Mouse (Mus musculus) heart, embryonic 12.5 days (tissue): Measurements from ENCODE around the gene Abcb5. TPM values are rescaled to one million over a fixed set of nuclear protein-coding genes. Genes with fewer than 3 reads are reported as not detected.
A peak's percentile ranks its signal among the peaks of the same experiment; 100 is the strongest.

ENCODE experiments used
- ATAC-seq: fragments of 200-750 bp; cut with Nextera tagmentation; 2 replicates; pipeline ENCODE4 v1.8.0; 2017; ENCODE audit warnings: moderate TSS enrichment, moderate library complexity; ENCODE audit not compliant: insufficient number of reproducible peaks, low FRiP score
- H3K27ac ChIP-seq: fragments of 300-500 bp; sonication (generic); 2 replicates; pipeline ENCODE4 v1.5.1; 2016; ENCODE audit warnings: mild to moderate bottlenecking, moderate library complexity; ENCODE audit not compliant: poor library complexity, severe bottlenecking
- H3K27me3 ChIP-seq: fragments of 300-500 bp; sonication (generic); replicated peaks from 2 replicates; pipeline ENCODE4 v1.6.1; 2016; ENCODE audit warnings: mild to moderate bottlenecking, moderate library complexity
- H3K36me3 ChIP-seq: fragments of 300-500 bp; sonication (generic); 2 replicates; pipeline ENCODE4 v1.6.1; 2016; ENCODE audit warnings: mild to moderate bottlenecking, moderate library complexity
- H3K4me1 ChIP-seq: fragments of 300-500 bp; sonication (generic); replicated peaks from 2 replicates; pipeline ENCODE4 v1.6.1; 2016; ENCODE audit warnings: mild to moderate bottlenecking
- H3K4me2 ChIP-seq: fragments of 300-500 bp; sonication (generic); 2 replicates; pipeline ENCODE4 v1.6.1; 2016; ENCODE audit warnings: mild to moderate bottlenecking, moderate library complexity
- H3K4me3 ChIP-seq: fragments of 300-500 bp; sonication (generic); 2 replicates; pipeline ENCODE4 v1.5.1; 2016; ENCODE audit warnings: mild to moderate bottlenecking
- H3K9ac ChIP-seq: fragments of 300-500 bp; sonication (generic); 2 replicates; pipeline ENCODE4 v1.6.1; 2016; ENCODE audit warnings: mild to moderate bottlenecking, moderate library complexity
- H3K9me3 ChIP-seq: fragments of 300-500 bp; sonication (generic); replicated peaks from 2 replicates; pipeline ENCODE4 v1.6.1; 2016; ENCODE audit warnings: mild to moderate bottlenecking, moderate library complexity
- WGBS: fragments of 180-500 bp; shearing (Covaris S2); methylation state at CpG from one replicate; pipeline ENCODE4 v1.1.7; 2016; 5-methylcytosine and 5-hydroxymethylcytosine counted together
- polyA plus RNA-seq: library from polyadenylated mRNA; unstranded; fragments of >200 nt; fragmentation: Nextera tagmentation; extraction: Ambion mirVana; gene quantifications from 2 replicates; pipeline ENCODE4 v1.2.1, GENCODE M21; 2016

Gene Abcb5
- polyA plus RNA-seq, 1 experiment from 2014 or later, result not detected

GRCm38 (mm10) chr12:118882790-118883189, 83.4 kb downstream of the Abcb5 start:
- H3K4me1 ChIP-seq, result no peaks in the 10 kb centered on the region
- H3K4me3 ChIP-seq, result no peak overlapping the region
- no peak for ATAC-seq

GRCm38 (mm10) chr12:118872673-118873072, 93.5 kb downstream of the Abcb5 start:
- no peaks in the 10 kb centered on the region for H3K36me3 ChIP-seq
- H3K4me2 ChIP-seq, result no peak overlapping the region
- no peaks in the 10 kb centered on the region for H3K27me3 ChIP-seq
- H3K27ac ChIP-seq, result no peak overlapping the region
- no peaks in the 10 kb centered on the region for H3K4me1 ChIP-seq
- H3K4me3 ChIP-seq, result no peak overlapping the region
- ATAC-seq, result no peak
- H3K9me3 ChIP-seq, result no peaks in the 10 kb centered on the region
- WGBS, result 31% methylated on average over 8 of the region's 8 CpGs
- H3K9ac ChIP-seq, result no peak overlapping the region

More at GRCm38 (mm10) chr12:118882790-118883189, 83.4 kb downstream of the Abcb5 start:
- H3K27ac ChIP-seq, result no peak overlapping the region
- H3K4me2 ChIP-seq, result no peak overlapping the region
- no peaks in the 10 kb centered on the region for H3K36me3 ChIP-seq
- no peaks in the 10 kb centered on the region for H3K9me3 ChIP-seq
- no peak overlapping the region for H3K9ac ChIP-seq
- H3K27me3 ChIP-seq, result no peaks in the 10 kb centered on the region

- Histone ChIP-seq H3K4me2 (no peak overlapping the region), H3K9me3 (no peaks in the 10 kb centered on the region), H3K4me1 (0 out of 2 replicates have a peak, but pooled peaks cover 3% of the 10 kb centered on the region), H3K9ac (no peak overlapping the region), H3K27me3 (peaks cover 27% of the 10 kb centered on the region), H3K4me3 (no peak overlapping the region), H3K36me3 (no peaks in the 10 kb centered on the region), H3K27ac (no peak overlapping the region)
- WGBS, result 1% methylated on average over 7 of the region's 7 CpGs
- no peak for ATAC-seq
Observed at GRCm38 (mm10) chr12:118856151-118856550, 110.1 kb downstream of the Abcb5 start.

- 0 out of 2 replicates have a peak, but pooled peaks cover 3% of the 10 kb centered on the region for H3K4me1 ChIP-seq
- H3K27ac ChIP-seq, result no peak overlapping the region
- WGBS, result under 1% methylated on average over 34 of the region's 34 CpGs
- no peaks in the 10 kb centered on the region for H3K9me3 ChIP-seq
- peak overlapping the region; percentile 61 for H3K4me3 ChIP-seq
- peak overlapping the region; percentile 57; the same call in 1 of the 2 replicates for H3K9ac ChIP-seq
- peak; percentile 89 for ATAC-seq
- no peaks in the 10 kb centered on the region for H3K36me3 ChIP-seq
- H3K27me3 ChIP-seq, result peaks cover 30% of the 10 kb centered on the region
- peak overlapping the region; percentile 90 for H3K4me2 ChIP-seq
Observed at GRCm38 (mm10) chr12:118854831-118855453, 111.3 kb downstream of the Abcb5 start.

- under 1% methylated on average over 10 of the region's 10 CpGs for WGBS
- 0 out of 2 replicates have a peak overlapping the region, but pooled peaks have one; percentile 57 for H3K9ac ChIP-seq
Observed at GRCm38 (mm10) chr12:118854401-118854800, 111.8 kb downstream of the Abcb5 start.

GRCm38 (mm10) chr12:118853331-118853730, 112.9 kb downstream of the Abcb5 start:
- 6% methylated on average over 3 of the region's 3 CpGs for WGBS
- Histone ChIP-seq H3K9me3 (no peaks in the 10 kb centered on the region), H3K36me3 (no peaks in the 10 kb centered on the region), H3K4me3 (no peak overlapping the region), H3K27ac (no peak overlapping the region), H3K27me3 (peaks cover 43% of the 10 kb centered on the region), H3K4me1 (peaks cover 15% of the 10 kb centered on the region), H3K9ac (no peak overlapping the region), H3K4me2 (no peak overlapping the region)
- no peak for ATAC-seq

More at GRCm38 (mm10) chr12:118854401-118854800, 111.8 kb downstream of the Abcb5 start:
- peaks cover 34% of the 10 kb centered on the region for H3K27me3 ChIP-seq
- H3K36me3 ChIP-seq, result no peaks in the 10 kb centered on the region
- peak overlapping the region; percentile 90 for H3K4me2 ChIP-seq
- peak; percentile 4; the same call in 1 of the 2 replicates for ATAC-seq
- H3K4me3 ChIP-seq, result peak overlapping the region; percentile 61
- H3K9me3 ChIP-seq, result no peaks in the 10 kb centered on the region
- no peak overlapping the region for H3K27ac ChIP-seq
- H3K4me1 ChIP-seq, result peaks cover 5% of the 10 kb centered on the region

- Histone ChIP-seq H3K36me3 (no peaks in the 10 kb centered on the region), H3K4me2 (no peak overlapping the region), H3K4me1 (peaks cover 25% of the 10 kb centered on the region), H3K27me3 (peaks cover 52% of the 10 kb centered on the region), H3K9ac (no peak overlapping the region), H3K9me3 (no peaks in the 10 kb centered on the region), H3K27ac (no peak overlapping the region), H3K4me3 (no peak overlapping the region)
- ATAC-seq, result no peak
- WGBS, result 27% methylated on average over 12 of the region's 12 CpGs
Observed at GRCm38 (mm10) chr12:118850851-118851410, 115.3 kb downstream of the Abcb5 start.

- no peak for ATAC-seq
- Histone ChIP-seq H3K4me2 (no peak overlapping the region; the same call in 1 of the 2 replicates), H3K4me1 (peaks cover 25% of the 10 kb centered on the region), H3K27me3 (peaks cover 54% of the 10 kb centered on the region), H3K4me3 (no peak overlapping the region), H3K36me3 (no peaks in the 10 kb centered on the region), H3K9me3 (no peaks in the 10 kb centered on the region), H3K9ac (no peak overlapping the region), H3K27ac (no peak overlapping the region)
- 1% methylated on average over 11 of the region's 11 CpGs for WGBS
Observed at GRCm38 (mm10) chr12:118849996-118850395, 116.2 kb downstream of the Abcb5 start.

- Histone ChIP-seq H3K4me2 (peak overlapping the region; percentile 88), H3K4me1 (peaks cover 24% of the 10 kb centered on the region), H3K27ac (no peak overlapping the region), H3K27me3 (peaks cover 60% of the 10 kb centered on the region), H3K4me3 (peak overlapping the region; percentile 56), H3K9me3 (no peaks in the 10 kb centered on the region), H3K9ac (no peak overlapping the region), H3K36me3 (no peaks in the 10 kb centered on the region)
- ATAC-seq, result no peak
- WGBS, result under 1% methylated on average over 78 of the region's 78 CpGs
Observed at GRCm38 (mm10) chr12:118849203-118849861, 116.9 kb downstream of the Abcb5 start.

GRCm38 (mm10) chr12:118848496-118849202, 117.6 kb downstream of the Abcb5 start:
- peak overlapping the region; percentile 88 for H3K4me2 ChIP-seq
- under 1% methylated on average over 76 of the region's 80 CpGs for WGBS
- H3K4me1 ChIP-seq, result peaks cover 22% of the 10 kb centered on the region
- ATAC-seq, result no peak
- H3K27me3 ChIP-seq, result peaks cover 61% of the 10 kb centered on the region
- no peak overlapping the region for H3K27ac ChIP-seq
- H3K9ac ChIP-seq, result no peak overlapping the region
- no peaks in the 10 kb centered on the region for H3K36me3 ChIP-seq
- H3K4me3 ChIP-seq, result peak overlapping the region; percentile 56
- no peaks in the 10 kb centered on the region for H3K9me3 ChIP-seq
